Mouse (Mus musculus): ENCODE measurements around the gene Tenm4. TPM values are rescaled to one million over a fixed set of nuclear protein-coding genes. Genes with fewer than 3 reads are reported as not detected.

The Tenm4 gene
- polyA plus RNA-seq, 1 experiment from 2014 or later = 7.3 TPM

DNA sequence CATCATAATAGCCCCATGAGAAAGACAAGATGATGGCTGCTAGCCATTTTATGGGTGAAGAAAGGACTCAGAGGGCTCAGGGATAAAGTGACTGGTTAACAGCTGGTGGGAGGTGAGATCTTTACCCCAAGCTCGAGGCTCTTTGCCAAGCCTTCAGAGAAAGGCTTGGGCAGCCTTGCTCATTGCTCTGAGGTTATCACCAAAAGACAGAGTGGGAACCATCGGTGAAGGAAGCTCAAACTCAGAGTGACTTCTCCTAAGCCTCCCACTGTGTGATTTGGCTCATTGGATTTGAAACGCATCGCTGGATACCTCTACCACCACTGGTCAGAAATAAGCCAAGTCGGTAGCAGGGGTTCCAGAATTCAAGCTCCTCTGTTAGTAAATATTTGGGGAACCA is 19.1 kb upstream of the Tenm4 start:
- 41% methylated on average over 5 of the region's 5 CpGs for WGBS
- no peak overlapping the region for H3K4me2 ChIP-seq
- no peak overlapping the region for H3K9ac ChIP-seq (ENCODE audit: low read depth, low read length)
- H3K36me3 ChIP-seq (ENCODE audit: control insufficient read depth, insufficient read depth, low read length) = no peaks in the 10 kb centered on the region
- H3K4me1 ChIP-seq (replicated peaks; ENCODE audit: control insufficient read depth, insufficient read depth, low read length) = no peaks in the 10 kb centered on the region
- DNase-seq (ENCODE audit: low spot score) = no peak
- ATAC-seq (replicated peaks; ENCODE audit: low FRiP score) = no peak
- H3K4me3 ChIP-seq (ENCODE audit: low read depth, low read length) = no peak overlapping the region
- H3K27me3 ChIP-seq (replicated peaks; ENCODE audit: control insufficient read depth, insufficient read depth, low read length) = no peaks in the 10 kb centered on the region
- H3K27ac ChIP-seq (ENCODE audit: low read depth, low read length) = no peak overlapping the region
- H3K9me3 ChIP-seq (ENCODE audit: control insufficient read depth, low read length) = no peaks in the 10 kb centered on the region

DNA sequence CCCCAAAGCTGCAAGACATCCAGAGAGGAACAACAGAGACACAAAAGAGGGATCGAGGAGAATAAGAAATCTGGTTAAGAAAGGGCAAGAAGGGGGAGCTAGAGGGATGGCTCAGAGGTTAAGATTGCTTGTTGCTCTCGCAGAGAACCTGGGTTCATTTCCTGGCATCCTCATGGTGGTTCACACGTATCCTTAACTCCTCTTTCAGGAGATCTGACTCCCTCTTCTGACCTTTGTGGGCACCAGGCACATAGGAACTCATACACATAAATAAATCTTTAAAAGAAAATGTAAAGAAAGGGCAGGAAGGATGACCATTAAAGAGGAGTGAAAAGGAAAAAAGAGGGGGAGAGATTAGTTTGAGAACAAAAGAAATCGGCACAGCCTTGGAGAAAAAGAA is 18.6 kb upstream of the Tenm4 start:
- DNase-seq (ENCODE audit: low spot score) (no peak), ATAC-seq (replicated peaks; ENCODE audit: low FRiP score) (no peak)
- H3K4me2 ChIP-seq = peak overlapping the region; percentile 56; the same call in 1 of the 2 replicates
- H3K27ac ChIP-seq (ENCODE audit: low read depth, low read length) = no peak overlapping the region
- WGBS = 11% methylated on average over 4 of the region's 4 CpGs
- no peaks in the 10 kb centered on the region for H3K4me1 ChIP-seq (replicated peaks; ENCODE audit: control insufficient read depth, insufficient read depth, low read length)
- H3K9ac ChIP-seq (ENCODE audit: low read depth, low read length) = no peak overlapping the region
- no peak overlapping the region for H3K4me3 ChIP-seq (ENCODE audit: low read depth, low read length)
- no peaks in the 10 kb centered on the region for H3K9me3 ChIP-seq (ENCODE audit: control insufficient read depth, low read length)
- no peaks in the 10 kb centered on the region for H3K27me3 ChIP-seq (replicated peaks; ENCODE audit: control insufficient read depth, insufficient read depth, low read length)
- H3K36me3 ChIP-seq (ENCODE audit: control insufficient read depth, insufficient read depth, low read length) = no peaks in the 10 kb centered on the region

DNA sequence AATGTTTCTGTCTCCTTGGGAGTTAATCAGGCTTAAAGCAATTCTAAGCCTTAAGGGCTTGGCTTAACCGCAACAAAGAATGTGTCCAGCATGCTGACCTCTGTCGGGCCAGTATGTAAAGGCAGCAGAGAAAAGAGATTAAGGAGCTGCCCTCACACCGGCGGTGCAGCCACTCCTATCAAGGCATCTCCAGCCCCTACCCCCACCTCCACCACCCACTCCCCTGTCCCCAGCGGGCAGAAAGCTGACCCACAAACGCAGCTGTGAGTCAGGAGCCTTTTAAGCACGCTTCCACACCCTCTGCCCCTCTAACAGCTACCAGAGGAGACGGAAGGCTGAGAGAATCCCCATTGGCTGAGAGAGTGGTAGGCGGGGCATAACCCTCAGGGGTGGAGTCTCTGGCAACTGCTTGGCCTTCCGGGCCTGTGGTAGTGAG is 18.1 kb upstream of the Tenm4 start:
- WGBS = 1% methylated on average over 10 of the region's 10 CpGs
- H3K9me3 ChIP-seq (ENCODE audit: control insufficient read depth, low read length) = no peaks in the 10 kb centered on the region
- ATAC-seq (replicated peaks; ENCODE audit: low FRiP score) = peak; percentile 87
- DNase-seq (ENCODE audit: low spot score) = peak; percentile 61
- peak overlapping the region; percentile 27 for H3K4me3 ChIP-seq (ENCODE audit: low read depth, low read length)
- no peak overlapping the region for H3K27ac ChIP-seq (ENCODE audit: low read depth, low read length)
- no peaks in the 10 kb centered on the region for H3K4me1 ChIP-seq (replicated peaks; ENCODE audit: control insufficient read depth, insufficient read depth, low read length)
- H3K4me2 ChIP-seq = peak overlapping the region; percentile 56
- no peaks in the 10 kb centered on the region for H3K36me3 ChIP-seq (ENCODE audit: control insufficient read depth, insufficient read depth, low read length)
- no peaks in the 10 kb centered on the region for H3K27me3 ChIP-seq (replicated peaks; ENCODE audit: control insufficient read depth, insufficient read depth, low read length)
- H3K9ac ChIP-seq (ENCODE audit: low read depth, low read length) = no peak overlapping the region

DNA sequence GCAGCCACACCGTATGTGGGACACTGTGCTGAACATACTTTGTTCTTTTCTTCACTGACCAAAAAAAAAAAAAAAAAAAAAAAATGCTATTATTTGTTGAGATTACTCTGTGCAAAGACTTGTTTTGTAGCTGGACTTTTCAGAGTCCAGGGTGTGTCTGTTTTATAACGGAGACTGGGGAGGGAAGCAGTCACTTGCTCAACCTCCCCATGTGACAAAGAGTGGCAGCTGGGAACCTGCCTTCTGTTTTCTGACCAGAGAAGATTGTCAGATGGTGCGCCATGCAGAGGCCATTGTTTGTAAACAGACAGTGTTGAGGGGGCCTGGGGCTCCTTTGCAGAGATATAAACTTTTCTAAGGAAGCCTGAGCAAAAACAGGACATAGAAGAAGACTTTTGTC is 17.0 kb upstream of the Tenm4 start:
- no peak for DNase-seq (ENCODE audit: low spot score)
- Histone ChIP-seq H3K9ac (ENCODE audit: low read depth, low read length) (no peak overlapping the region), H3K4me1 (replicated peaks; ENCODE audit: control insufficient read depth, insufficient read depth, low read length) (no peaks in the 10 kb centered on the region), H3K9me3 (ENCODE audit: control insufficient read depth, low read length) (no peaks in the 10 kb centered on the region), H3K27ac (ENCODE audit: low read depth, low read length) (no peak overlapping the region), H3K4me2 (no peak overlapping the region), H3K4me3 (ENCODE audit: low read depth, low read length) (no peak overlapping the region), H3K36me3 (ENCODE audit: control insufficient read depth, insufficient read depth, low read length) (no peaks in the 10 kb centered on the region), H3K27me3 (replicated peaks; ENCODE audit: control insufficient read depth, insufficient read depth, low read length) (no peaks in the 10 kb centered on the region)
- WGBS = 77% methylated on average over 3 of the region's 3 CpGs
- ATAC-seq (replicated peaks; ENCODE audit: low FRiP score) = no peak

DNA sequence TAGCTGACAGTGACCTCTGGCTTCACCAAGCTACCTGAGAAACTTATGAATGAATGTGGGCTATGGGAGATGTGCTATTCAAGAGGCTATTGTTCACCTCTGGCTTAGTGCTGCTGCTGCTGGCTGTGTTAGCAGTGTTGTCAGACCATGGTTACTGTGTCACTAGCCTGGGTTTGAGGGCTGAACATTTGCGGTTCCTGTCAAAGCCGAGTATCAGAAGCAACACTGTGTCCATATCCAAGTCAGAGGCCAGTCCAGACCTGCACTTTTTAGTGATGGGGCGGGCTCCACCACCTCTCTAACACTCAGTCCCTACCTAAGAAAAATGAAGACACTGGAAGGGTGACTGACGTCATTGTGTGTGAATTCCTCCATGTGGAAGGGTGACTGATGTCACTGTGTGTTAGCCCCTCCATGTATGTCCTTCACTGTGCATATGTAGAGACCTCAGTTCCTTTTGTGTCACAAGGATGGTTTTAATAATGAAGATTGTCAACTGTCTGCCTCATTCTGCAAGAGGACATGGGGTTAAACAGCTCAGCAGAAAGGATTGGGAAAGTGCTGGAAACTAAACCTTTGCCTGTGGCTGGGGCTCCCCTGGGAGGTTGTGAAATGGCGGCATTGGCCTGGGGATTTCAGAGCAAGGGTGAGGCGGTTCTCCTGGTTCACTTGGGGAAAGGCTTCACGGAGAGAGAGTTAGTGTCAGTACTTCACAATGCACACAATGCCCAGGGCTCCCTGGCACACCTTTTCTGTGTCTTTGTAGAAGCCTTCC is 14.4 kb upstream of the Tenm4 start:
- ATAC-seq (replicated peaks; ENCODE audit: low FRiP score) = no peak
- 74% methylated on average over 7 of the region's 7 CpGs for WGBS
- Histone ChIP-seq H3K4me3 (ENCODE audit: low read depth, low read length) (no peak overlapping the region), H3K9me3 (ENCODE audit: control insufficient read depth, low read length) (no peaks in the 10 kb centered on the region), H3K27me3 (replicated peaks; ENCODE audit: control insufficient read depth, insufficient read depth, low read length) (no peaks in the 10 kb centered on the region), H3K4me1 (replicated peaks; ENCODE audit: control insufficient read depth, insufficient read depth, low read length) (no peaks in the 10 kb centered on the region), H3K36me3 (ENCODE audit: control insufficient read depth, insufficient read depth, low read length) (no peaks in the 10 kb centered on the region), H3K9ac (ENCODE audit: low read depth, low read length) (no peak overlapping the region), H3K27ac (ENCODE audit: low read depth, low read length) (no peak overlapping the region), H3K4me2 (no peak overlapping the region)
- no peak for DNase-seq (ENCODE audit: low spot score)

DNA sequence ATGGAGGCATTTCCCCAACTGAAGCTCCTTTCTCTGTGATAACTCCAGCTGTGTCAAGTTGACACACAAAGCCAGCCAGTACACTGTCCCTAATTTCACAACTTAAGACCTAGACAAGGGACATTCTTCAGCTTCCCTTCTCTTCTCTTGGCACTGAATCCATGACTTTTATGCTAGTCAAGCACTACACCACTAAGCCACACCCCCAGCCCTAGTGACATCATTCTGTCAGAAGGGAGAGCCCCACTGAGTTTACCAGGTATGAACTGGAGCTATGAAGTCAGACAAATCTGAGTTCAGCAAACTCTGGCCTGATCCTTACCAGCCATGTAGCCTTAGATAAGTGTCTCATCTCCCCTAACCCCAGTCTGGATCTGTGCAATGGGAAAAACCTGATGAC is 6.9 kb upstream of the Tenm4 start:
- H3K4me3 ChIP-seq (ENCODE audit: low read depth, low read length) = no peak overlapping the region
- H3K27ac ChIP-seq (ENCODE audit: low read depth, low read length) = no peak overlapping the region
- no peaks in the 10 kb centered on the region for H3K27me3 ChIP-seq (replicated peaks; ENCODE audit: control insufficient read depth, insufficient read depth, low read length)
- ATAC-seq (replicated peaks; ENCODE audit: low FRiP score) (no peak), DNase-seq (ENCODE audit: low spot score) (no peak)
- no peak overlapping the region for H3K9ac ChIP-seq (ENCODE audit: low read depth, low read length)
- H3K4me2 ChIP-seq = no peak overlapping the region
- H3K9me3 ChIP-seq (ENCODE audit: control insufficient read depth, low read length) = no peaks in the 10 kb centered on the region
- H3K36me3 ChIP-seq (ENCODE audit: control insufficient read depth, insufficient read depth, low read length) = no peaks in the 10 kb centered on the region
- H3K4me1 ChIP-seq (replicated peaks; ENCODE audit: control insufficient read depth, insufficient read depth, low read length) = no peaks in the 10 kb centered on the region

DNA sequence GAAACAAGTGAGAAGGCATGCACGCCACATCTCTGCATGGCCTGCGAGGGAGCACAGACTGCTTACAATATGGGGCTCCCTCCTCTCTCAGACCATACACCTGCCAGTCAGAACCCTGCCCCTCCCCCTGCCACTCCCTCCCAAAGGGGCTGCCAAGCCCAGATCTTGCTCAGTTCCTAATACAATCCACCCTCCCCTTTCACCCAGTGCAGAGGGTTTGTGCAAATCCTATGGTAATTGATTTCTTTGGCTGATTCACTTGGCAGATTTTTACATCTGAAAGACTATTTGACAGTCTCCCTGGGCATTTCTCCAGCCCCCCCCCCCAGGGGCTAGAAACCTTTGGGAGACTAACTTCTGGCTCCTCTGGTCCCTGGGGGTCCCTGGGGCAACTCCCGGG is 2.1 kb upstream of the Tenm4 start:
- Histone ChIP-seq H3K4me2 (no peak overlapping the region), H3K27me3 (replicated peaks; ENCODE audit: control insufficient read depth, insufficient read depth, low read length) (no peaks in the 10 kb centered on the region), H3K9ac (ENCODE audit: low read depth, low read length) (no peak overlapping the region), H3K36me3 (ENCODE audit: control insufficient read depth, insufficient read depth, low read length) (no peaks in the 10 kb centered on the region), H3K4me1 (replicated peaks; ENCODE audit: control insufficient read depth, insufficient read depth, low read length) (no peaks in the 10 kb centered on the region), H3K4me3 (ENCODE audit: low read depth, low read length) (no peak overlapping the region), H3K27ac (ENCODE audit: low read depth, low read length) (no peak overlapping the region), H3K9me3 (ENCODE audit: control insufficient read depth, low read length) (no peaks in the 10 kb centered on the region)
- DNase-seq (ENCODE audit: low spot score) (no peak), ATAC-seq (replicated peaks; ENCODE audit: low FRiP score) (no peak)
- WGBS = 53% methylated on average over 3 of the region's 3 CpGs

DNA sequence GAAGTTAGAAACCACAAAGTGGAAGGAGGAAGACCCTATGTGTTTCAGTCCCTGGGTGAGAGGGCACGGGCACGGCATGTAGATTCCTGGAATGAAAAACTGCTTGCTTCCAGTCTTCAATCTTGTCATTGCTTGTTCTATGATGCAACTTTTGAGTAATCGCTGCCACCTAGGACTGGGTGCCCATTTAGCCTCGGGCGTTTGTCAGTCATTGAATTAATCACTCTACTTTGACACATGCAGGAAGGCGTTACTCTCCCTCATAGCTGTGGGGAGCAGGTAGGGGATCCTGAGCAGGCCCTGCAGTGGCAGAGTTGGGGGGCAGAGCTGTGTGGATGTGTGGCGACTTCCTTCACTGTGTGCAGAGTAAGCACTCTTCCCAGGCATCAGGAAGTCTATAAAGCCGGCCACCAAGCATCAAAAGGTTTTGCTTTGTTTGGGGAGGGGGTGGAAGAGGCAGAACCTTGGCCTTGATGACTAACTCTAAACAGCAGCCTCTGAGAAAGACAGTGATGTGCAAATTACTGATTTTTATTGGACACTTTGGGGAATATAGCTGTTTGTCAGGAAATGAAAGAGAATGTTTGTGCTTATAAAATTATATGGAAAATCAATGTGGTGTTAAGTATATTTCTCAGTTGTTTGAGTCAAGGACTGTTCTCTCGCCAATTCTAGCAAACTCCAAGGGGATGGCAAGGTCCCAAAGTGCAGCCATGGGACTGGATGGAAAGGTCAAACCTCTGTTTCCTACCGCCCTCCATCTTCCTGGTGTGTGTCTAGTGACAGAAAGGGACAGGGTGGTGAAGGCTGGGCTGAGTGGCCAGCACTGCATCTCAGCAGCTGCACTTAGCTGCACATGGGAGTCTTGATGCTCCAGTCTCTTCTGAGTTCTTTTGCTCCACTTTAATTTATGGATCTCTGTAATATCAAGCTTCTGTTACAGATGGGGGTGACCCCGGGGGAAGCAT is 834 bp downstream of the Tenm4 start:
- no peaks in the 10 kb centered on the region for H3K9me3 ChIP-seq (ENCODE audit: control insufficient read depth, low read length)
- 40% methylated on average over 11 of the region's 11 CpGs for WGBS
- H3K27ac ChIP-seq (ENCODE audit: low read depth, low read length) = no peak overlapping the region
- no peak overlapping the region for H3K9ac ChIP-seq (ENCODE audit: low read depth, low read length)
- no peak overlapping the region for H3K4me2 ChIP-seq
- no peaks in the 10 kb centered on the region for H3K4me1 ChIP-seq (replicated peaks; ENCODE audit: control insufficient read depth, insufficient read depth, low read length)
- H3K36me3 ChIP-seq (ENCODE audit: control insufficient read depth, insufficient read depth, low read length) = no peaks in the 10 kb centered on the region
- DNase-seq (ENCODE audit: low spot score) (no peak), ATAC-seq (replicated peaks; ENCODE audit: low FRiP score) (no peak)
- no peaks in the 10 kb centered on the region for H3K27me3 ChIP-seq (replicated peaks; ENCODE audit: control insufficient read depth, insufficient read depth, low read length)
- no peak overlapping the region for H3K4me3 ChIP-seq (ENCODE audit: low read depth, low read length)

All from liver, embryonic 11.5 days (tissue).